Mouse (Mus musculus) forebrain, postnatal 0 days (tissue): ENCODE results near the gene Nrap. TPM values are rescaled to one million over a fixed set of nuclear protein-coding genes. Genes with fewer than 3 reads are reported as not detected.

Source experiments
- ATAC-seq: fragments of 200-750 bp; cut with Nextera tagmentation; 2 replicates; pipeline ENCODE4 v1.8.0; 2017; ENCODE audit warnings: mild to moderate bottlenecking, moderate library complexity
- DNase-seq: peaks from one replicate; pipeline ENCODE4 v3.0.0-alpha.2; 2015
- H3K27ac ChIP-seq: fragments of 300-500 bp; sonication (generic); 2 replicates; pipeline ENCODE4 v1.5.1; 2014; ENCODE audit warnings: low read depth, mild to moderate bottlenecking, antibody characterized with exemption, low read length, moderate library complexity, mixed read lengths
- H3K27me3 ChIP-seq: fragments of 300-500 bp; sonication (generic); 2 replicates; pipeline ENCODE4 v1.6.1; 2014; ENCODE audit warnings: mild to moderate bottlenecking, low read length, mixed read lengths; ENCODE audit not compliant: insufficient read depth
- H3K36me3 ChIP-seq: fragments of 300-500 bp; sonication (generic); 2 replicates; pipeline ENCODE4 v1.6.1; 2014; ENCODE audit warnings: mild to moderate bottlenecking, moderate library complexity; ENCODE audit not compliant: insufficient read depth
- H3K4me1 ChIP-seq: fragments of 300-500 bp; sonication (generic); 2 replicates; pipeline ENCODE4 v1.6.1; 2014; ENCODE audit warnings: antibody characterized with exemption; ENCODE audit not compliant: insufficient read depth
- H3K4me2 ChIP-seq: fragments of 300-500 bp; sonication (generic); 2 replicates; pipeline ENCODE4 v1.6.1; 2014; ENCODE audit warnings: low read depth, mild to moderate bottlenecking, moderate library complexity
- H3K4me3 ChIP-seq: fragments of 300-500 bp; sonication (generic); 2 replicates; pipeline ENCODE4 v1.5.1; 2014; ENCODE audit warnings: low read depth, low read length, mixed read lengths
- H3K9ac ChIP-seq: fragments of 300-500 bp; sonication (generic); 2 replicates; pipeline ENCODE4 v1.6.1; 2014; ENCODE audit warnings: mild to moderate bottlenecking
- H3K9me3 ChIP-seq: fragments of 300-500 bp; sonication (generic); 2 replicates; pipeline ENCODE4 v1.6.1; 2016; ENCODE audit warnings: low read length
- CTCF ChIP-seq: sonication (generic); IDR thresholded peaks from 2 replicates; pipeline ENCODE4 v1.5.1; 2016; ENCODE audit warnings: antibody characterized with exemption, control low read depth, low read depth
- WGBS: fragments of 180-500 bp; shearing (Covaris S2); extraction: QIAGEN DNeasy Blood & Tissue Kit; methylation state at CpG from one replicate; pipeline ENCODE4 v1.1.7; 2014; 5-methylcytosine and 5-hydroxymethylcytosine counted together
- polyA plus RNA-seq: library from polyadenylated mRNA; unstranded; fragments of >200 nt; fragmentation: Nextera tagmentation; extraction: Ambion mirVana; gene quantifications from 2 replicates; pipeline ENCODE4 v1.2.1, GENCODE M21; 2015
- total RNA-seq: library from RNA; depleted of rRNA; stranded (reverse); fragments of >200 nt; gene quantifications from 2 replicates; pipeline ENCODE4 v1.2.3, GENCODE M21; 2014

Nrap gene
- total and polyA plus RNA-seq, 2 experiments from 2014 or later: 0.76 to 0.86 TPM

- Histone ChIP-seq H3K9ac (peak within 1 kb of the TSS; percentile 71), H3K27ac (peak within 1 kb of the TSS; percentile 66; the same call in 1 of the 2 replicates), H3K27me3 (peaks cover 4% of the 10 kb centered on the region; the same call in 1 of the 2 replicates), H3K4me1 (no peaks in the 10 kb centered on the region), H3K9me3 (no peaks in the 10 kb centered on the region), H3K36me3 (no peaks in the 10 kb centered on the region), H3K4me3 (peak within 1 kb of the TSS; percentile 63), H3K4me2 (peak within 1 kb of the TSS; percentile 84)
- peak; percentile 88 for ATAC-seq
- peak; percentile 26; the same call in 1 of the 2 replicates for TF ChIP-seq CTCF
- WGBS: 1% methylated on average over 71 of the region's 78 CpGs
- peak; percentile 73 for DNase-seq
Observed at GRCm38 (mm10) chr19:56396669-56397621, 7.1 kb upstream of the Nrap start, which contains the start of gene Casp7. TSS of gene Casp7 (plus strand) at chr19:56397129.

DNA sequence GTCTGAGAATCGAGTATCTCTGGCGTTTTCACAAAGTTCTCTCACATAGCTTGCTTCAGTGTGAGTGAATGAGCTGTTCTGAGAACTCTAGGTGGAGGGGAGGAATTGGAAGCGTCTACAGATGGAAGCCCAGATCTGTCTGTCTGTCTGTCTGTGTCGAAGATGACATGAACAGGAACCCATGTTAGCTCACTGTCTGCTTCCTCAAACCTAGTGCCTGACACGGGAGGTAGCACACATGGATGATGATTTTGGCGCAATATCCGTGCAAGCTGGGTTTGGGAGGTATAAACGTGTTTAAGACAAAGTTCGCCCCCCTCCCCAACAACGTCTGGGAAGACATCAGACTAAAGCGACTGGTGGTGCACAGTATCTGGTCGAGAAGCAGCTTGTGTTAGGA is 6.4 kb upstream of the Nrap start:
- DNase-seq (peak; percentile 23), ATAC-seq (no peak)
- H3K9ac ChIP-seq: peak overlapping the region; percentile 71
- H3K27me3 ChIP-seq: peaks cover 4% of the 10 kb centered on the region; the same call in 1 of the 2 replicates
- H3K4me2 ChIP-seq: peak overlapping the region; percentile 84
- no peaks in the 10 kb centered on the region for H3K4me1 ChIP-seq
- TF ChIP-seq CTCF: no peak
- WGBS: 41% methylated on average over 12 of the region's 12 CpGs
- no peaks in the 10 kb centered on the region for H3K9me3 ChIP-seq
- no peaks in the 10 kb centered on the region for H3K36me3 ChIP-seq
- H3K4me3 ChIP-seq: peak overlapping the region; percentile 63
- H3K27ac ChIP-seq: no peak overlapping the region

DNA sequence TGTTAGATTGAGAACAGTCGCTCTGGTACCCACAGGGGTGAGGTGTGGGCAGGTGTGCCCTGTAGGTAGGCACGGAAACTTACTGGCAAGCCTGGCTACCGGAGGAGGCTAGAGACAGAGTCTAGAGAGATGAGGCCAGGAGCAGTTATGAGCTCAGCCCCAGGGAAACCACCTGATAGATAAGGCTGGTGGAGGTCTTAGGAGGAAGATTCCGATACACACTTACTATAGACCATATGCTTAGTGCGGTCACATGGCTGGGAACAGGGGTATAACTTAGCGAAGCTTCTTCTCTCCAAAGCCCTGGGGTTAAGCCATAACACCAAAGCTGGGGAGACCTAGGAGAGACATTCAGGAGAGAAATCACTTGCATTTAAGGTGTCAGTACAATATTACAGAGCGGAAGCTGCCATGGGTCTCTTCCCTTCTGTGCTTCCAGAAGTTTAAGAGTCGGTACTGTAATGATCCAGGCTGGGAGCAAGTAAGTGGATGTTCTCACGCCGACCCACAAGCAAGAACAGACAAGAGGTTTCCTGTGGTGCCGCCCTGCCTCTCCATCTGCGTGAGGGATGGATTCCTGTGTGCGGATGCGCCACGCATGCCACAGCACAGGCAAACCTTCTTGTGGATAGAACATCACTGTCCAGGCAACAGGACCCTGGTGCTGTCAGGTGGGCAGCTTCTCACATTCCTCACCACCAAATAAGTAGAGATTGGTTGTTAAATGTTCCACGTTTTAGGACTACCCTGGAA is 5.5 kb upstream of the Nrap start:
- ATAC-seq: no peak
- Histone ChIP-seq H3K27me3 (peaks cover 4% of the 10 kb centered on the region; the same call in 1 of the 2 replicates), H3K9ac (no peak overlapping the region), H3K27ac (no peak overlapping the region), H3K4me1 (no peaks in the 10 kb centered on the region), H3K9me3 (no peaks in the 10 kb centered on the region), H3K36me3 (no peaks in the 10 kb centered on the region), H3K4me3 (no peak overlapping the region), H3K4me2 (no peak overlapping the region)
- TF ChIP-seq CTCF: no peak
- DNase-seq: no peak
- WGBS: 92% methylated on average over 16 of the region's 16 CpGs

DNA sequence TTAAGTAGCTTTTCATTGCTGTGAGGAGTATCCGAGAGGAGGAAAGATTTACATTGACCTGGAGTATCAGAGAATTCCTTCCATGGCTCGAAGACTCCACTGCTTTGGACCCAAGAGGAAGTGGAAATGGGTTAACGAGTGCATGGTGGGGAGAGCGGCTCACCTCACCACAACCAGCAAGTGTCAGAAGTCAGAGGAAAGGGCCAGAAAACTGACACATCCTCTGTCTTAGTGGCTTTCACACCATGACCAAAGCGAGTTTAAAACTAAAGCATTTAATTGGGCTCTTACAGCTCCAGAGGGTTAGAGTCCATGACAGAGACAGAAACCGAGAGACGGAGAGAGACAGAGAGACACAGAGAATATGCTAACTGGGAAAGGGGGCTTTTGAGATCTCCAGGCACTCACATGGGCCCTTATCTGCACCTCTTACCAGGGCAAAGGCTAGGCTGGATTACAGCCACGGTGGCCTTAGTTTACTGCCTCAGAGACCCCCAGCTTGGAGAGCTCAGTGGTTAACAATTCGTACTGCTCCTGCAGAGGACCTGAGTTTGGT is 3.6 kb upstream of the Nrap start:
- Histone ChIP-seq H3K4me1 (no peaks in the 10 kb centered on the region), H3K27ac (no peak overlapping the region), H3K36me3 (no peaks in the 10 kb centered on the region), H3K9me3 (no peaks in the 10 kb centered on the region), H3K9ac (no peak overlapping the region), H3K27me3 (peaks cover 4% of the 10 kb centered on the region; the same call in 1 of the 2 replicates), H3K4me3 (no peak overlapping the region), H3K4me2 (no peak overlapping the region)
- DNase-seq (no peak), ATAC-seq (no peak)
- TF ChIP-seq CTCF: no peak
- 83% methylated on average over 9 of the region's 9 CpGs for whole genome bisulfite sequencing

- no peak for ATAC-seq
- WGBS: 80% methylated on average over 6 of the region's 6 CpGs
Observed at GRCm38 (mm10) chr19:56391307-56392046, 1.6 kb upstream of the Nrap start.

GRCm38 (mm10) chr19:56389176-56389575 is 661 bp downstream of the Nrap start:
- Histone ChIP-seq H3K4me1 (no peaks in the 10 kb centered on the region), H3K27me3 (no peaks in the 10 kb centered on the region), H3K36me3 (no peaks in the 10 kb centered on the region), H3K4me2 (no peak overlapping the region), H3K27ac (no peak overlapping the region), H3K9me3 (no peaks in the 10 kb centered on the region), H3K4me3 (no peak overlapping the region), H3K9ac (no peak overlapping the region)
- DNase-seq: no peak
- WGBS: 94% methylated on average over 11 of the region's 11 CpGs
- no peak for TF ChIP-seq CTCF
- ATAC-seq: no peak

More at GRCm38 (mm10) chr19:56391307-56392046, 1.6 kb upstream of the Nrap start:
- no peak overlapping the region for H3K4me3 ChIP-seq
- H3K27ac ChIP-seq: no peak overlapping the region
- H3K4me1 ChIP-seq: no peaks in the 10 kb centered on the region
- DNase-seq: no peak
- H3K27me3 ChIP-seq: peaks cover 4% of the 10 kb centered on the region; the same call in 1 of the 2 replicates
- no peak overlapping the region for H3K4me2 ChIP-seq
- no peak for TF ChIP-seq CTCF
- H3K9ac ChIP-seq: no peak overlapping the region
- H3K36me3 ChIP-seq: no peaks in the 10 kb centered on the region
- no peaks in the 10 kb centered on the region for H3K9me3 ChIP-seq
